Mouse (Mus musculus) left cerebral cortex, postnatal 14 days (tissue): ENCODE results near the gene Gm13279. TPM values are rescaled to one million over a fixed set of nuclear protein-coding genes. Genes with fewer than 3 reads are reported as not detected.
"Not testable (repeated sequence)": the region's sequence is repeated elsewhere in the genome, so short reads cannot be mapped to it uniquely, and the experiment has no call there.

Experiments
- DNase-seq, 2 experiments: peaks; one replicate each; pipeline ENCODE4 v3.0.0; 2021 to 2022; ENCODE audit warnings: low spot score in 2 of 2, mixed read lengths in 1 of 2
- intact Hi-C: fragments of 180-260 bp; cut with DNase I; formaldehyde crosslinking; loops from one replicate; pipeline ENCODE4 v1.15.1; 2025
- long read RNA-seq, 2 experiments: library from polyadenylated mRNA; stranded (forward); transcript quantifications; one replicate each; pipeline ENCODE4 v2.0.0; 2021
- total RNA-seq, 2 experiments: library from RNA; stranded (reverse); gene quantifications; 2 replicates each; pipeline ENCODE4 v1.2.3; 2021

Gm13279 gene
- total RNA-seq: not detected
- long read RNA-seq, experiment 1: 0 reads
- long read RNA-seq, experiment 2: 0 reads

DNA sequence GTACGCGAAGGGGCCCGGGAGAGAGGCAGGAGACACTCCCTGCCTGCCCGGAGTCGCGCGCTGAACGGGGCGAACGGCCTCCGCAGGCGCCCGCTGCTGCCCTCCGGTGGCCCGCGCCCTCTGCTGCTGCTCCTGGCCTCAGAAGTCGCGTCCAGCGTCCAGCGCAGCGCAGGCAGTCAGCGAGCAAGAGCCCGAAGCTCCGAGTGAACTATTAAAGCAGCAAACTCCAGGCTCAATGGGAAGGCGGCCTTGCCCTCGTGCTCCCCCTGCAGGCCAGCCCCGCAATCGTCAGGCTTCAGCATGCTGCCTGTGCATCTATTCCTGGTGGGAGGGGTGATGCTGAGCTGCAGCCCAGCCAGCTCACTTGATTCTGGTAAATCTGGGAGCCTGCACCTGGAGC is at the start of gene Gm13279:
Gm13279 (plus strand) TSS at position 301 of the 400 bp plus-strand sequence.
- intact Hi-C loops, DNase-seq: not testable (repeated sequence)

DNA sequence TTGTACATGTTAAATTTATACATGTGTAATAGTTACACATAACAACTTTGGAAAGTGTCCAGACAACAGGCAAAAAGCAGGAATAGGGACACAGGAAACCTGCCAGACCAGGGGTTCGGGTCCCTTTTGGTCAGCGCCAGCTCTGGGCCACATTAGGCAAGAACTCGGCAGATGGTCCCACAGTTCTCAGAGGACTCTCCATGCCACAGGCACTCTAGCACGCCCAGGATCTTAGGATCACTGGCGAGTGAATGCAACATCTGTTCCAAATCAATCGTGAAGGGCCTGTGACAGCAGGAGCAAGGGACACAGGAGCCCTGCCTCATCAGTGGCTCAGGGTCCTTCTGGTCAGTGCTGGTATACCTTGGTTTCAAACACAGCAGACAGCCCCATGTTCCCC is 47.3 kb upstream of the Gm13279 start:
- intact Hi-C loops: no loop called here
- no peak for DNase-seq

DNA sequence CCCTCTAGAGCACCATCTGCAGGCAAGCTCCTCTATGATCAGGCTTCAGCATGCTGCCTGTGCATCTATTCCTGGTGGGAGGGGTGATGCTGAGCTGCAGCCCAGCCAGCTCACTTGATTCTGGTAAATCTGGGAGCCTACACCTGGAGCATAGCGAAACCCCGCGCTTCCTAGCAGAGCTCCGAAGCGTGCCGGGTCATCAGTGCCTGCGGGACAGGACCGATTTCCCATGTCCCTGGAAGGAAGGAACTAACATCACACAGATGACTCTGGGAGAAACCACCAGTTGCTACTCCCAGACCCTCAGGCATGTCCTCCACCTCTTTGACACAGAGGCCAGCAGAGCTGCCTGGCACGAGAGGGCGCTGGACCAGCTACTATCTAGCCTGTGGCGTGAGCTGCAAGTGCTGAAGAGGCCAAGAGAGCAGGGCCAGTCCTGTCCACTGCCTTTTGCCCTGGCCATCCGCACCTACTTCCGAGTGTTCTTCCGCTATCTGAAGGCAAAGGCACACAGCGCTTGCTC is 42.3 kb upstream of the Gm13279 start, which contains the start of gene Gm13271:
Gm13271 (plus strand) TSS at position 51 of the 523 bp plus-strand sequence.
- intact Hi-C loops: not testable (repeated sequence)
- DNase-seq: peak; percentile 65 to 66

DNA sequence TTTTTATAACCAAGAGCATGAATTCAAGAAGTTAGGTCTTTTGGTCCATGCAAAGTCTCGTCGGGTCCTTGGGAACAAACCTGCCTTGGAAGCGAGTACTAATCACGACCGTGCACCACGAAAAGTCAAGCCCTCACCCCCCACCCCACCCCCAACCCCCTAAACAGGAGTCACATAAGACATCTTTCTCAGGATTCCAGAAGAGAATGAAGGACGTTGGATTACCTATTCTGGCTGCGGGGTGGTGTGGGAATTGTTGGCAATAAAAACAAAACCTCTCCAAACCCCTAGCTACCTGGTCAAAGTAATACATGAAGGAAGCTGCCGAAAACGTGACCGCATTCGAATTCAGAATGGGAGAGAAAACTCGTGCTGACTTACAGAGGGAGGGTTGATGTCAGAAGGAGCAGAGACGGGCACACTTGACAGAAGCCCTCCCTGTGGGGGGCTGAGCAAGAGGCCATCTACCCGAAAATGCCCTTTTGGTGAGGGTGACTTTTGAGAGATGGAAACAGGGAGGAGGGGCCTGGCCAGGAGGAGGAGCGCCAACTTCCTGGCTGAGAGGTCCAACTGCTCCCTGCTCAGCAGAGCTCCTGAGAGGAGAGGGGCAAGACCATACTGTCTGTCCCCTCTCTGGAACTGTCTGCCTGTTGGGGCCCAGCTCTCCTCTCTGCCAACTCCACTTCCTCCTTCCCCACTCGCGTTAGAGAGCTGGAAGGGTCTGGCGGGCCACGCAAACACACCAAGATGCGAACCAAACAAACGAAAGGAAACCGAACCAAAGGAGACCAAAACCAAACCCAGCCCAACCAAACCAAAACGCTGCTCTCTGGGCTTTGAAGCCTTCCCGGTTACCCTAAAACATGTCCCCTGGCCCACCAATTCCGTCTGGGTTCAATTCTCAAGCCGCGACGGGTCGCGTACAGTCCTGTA is 40.4 kb upstream of the Gm13279 start:
- DNase-seq, intact Hi-C loops: not testable (repeated sequence)

DNA sequence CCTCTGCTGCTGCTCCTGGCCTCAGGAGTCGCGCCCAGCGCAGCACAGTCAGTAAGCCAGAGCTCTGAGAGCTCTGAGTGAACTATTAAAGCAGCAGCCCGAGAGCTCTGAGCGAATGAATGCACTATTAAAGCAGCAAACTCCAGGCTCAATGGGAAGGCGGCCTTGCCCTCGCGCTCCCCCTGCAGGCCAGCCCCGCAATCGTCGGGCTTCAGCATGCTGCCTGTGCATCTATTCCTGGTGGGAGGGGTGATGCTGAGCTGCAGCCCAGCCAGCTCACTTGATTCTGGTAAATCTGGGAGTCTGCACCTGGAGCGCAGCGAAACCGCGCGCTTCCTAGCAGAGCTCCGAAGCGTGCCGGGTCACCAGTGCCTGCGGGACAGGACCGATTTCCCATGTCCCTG is 39.6 kb upstream of the Gm13279 start:
- DNase-seq: peak; percentile 89
- intact Hi-C loops: not testable (repeated sequence)

DNA sequence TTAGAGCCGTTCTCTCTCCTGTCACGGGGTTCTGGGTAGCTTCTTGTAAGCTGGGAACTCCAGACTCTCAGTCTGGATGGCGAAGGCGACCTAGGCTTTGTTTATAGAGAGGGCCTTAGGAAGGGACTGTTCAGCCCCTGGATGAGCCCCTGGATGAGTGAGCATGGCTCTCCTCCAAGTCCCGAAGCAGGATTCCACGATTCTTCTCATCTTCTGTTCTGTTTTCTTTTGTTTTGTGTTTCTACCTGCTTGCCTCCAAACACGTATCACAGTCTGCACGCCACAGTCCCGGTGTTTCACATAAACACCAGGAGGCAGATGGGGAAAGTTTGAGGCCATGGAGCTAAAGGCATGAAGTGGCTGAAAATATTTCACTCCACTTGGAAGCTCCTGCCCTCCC is 38.4 kb upstream of the Gm13279 start:
- intact Hi-C loops, DNase-seq: not testable (repeated sequence)

DNA sequence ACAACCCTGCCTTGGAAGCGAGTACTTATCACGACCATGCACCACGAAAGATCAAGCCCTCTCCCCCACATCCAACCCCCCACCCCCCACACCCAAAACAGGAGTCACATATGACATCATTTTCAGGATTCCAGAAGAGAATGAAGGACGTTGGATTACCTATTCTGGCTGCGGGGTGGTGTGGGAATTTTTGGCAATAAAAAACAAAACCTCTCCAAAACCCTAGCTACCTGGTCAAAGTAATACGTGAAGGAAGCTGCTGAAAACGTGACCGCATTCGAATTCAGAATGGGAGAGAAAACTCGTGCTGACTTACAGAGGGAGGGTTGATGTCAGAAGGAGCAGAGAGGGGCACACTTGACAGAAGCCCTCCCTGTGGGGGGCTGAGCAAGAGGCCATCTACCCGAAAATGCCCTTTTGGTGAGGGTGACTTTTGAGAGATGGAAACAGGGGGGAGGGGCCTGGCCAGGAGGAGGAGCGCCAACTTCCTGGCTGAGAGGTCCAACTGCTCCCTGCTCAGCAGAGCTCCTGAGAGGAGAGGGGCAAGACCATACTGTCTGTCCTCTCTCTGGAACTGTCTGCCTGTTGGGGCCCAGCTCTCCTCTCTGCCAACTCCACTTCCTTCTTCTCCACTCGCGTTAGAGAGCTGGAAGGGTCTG is 37.5 kb upstream of the Gm13279 start, which contains the start of gene Gm13283:
Gm13283 (plus strand) TSS at position 510 of the 659 bp plus-strand sequence.
- DNase-seq: peak; percentile 17 to 19
- intact Hi-C loops: not testable (repeated sequence)

DNA sequence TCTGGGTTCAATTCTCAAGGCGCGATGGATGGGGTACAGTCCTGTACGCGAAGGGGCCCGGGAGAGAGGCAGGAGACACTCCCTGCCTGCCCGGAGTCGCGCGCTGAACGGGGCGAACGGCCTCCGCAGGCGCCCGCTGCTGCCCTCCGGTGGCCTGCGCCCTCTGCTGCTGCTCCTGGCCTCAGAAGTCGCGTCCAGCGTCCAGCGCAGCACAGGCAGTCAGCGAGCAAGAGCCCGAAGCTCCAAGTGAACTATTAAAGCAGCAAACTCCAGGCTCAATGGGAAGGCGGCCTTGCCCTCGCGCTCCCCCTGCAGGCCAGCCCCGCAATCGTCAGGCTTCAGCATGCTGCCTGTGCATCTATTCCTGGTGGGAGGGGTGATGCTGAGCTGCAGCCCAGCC is 36.8 kb upstream of the Gm13279 start:
- intact Hi-C loops: not testable (repeated sequence)
- DNase-seq: peak; percentile 46 to 59

DNA sequence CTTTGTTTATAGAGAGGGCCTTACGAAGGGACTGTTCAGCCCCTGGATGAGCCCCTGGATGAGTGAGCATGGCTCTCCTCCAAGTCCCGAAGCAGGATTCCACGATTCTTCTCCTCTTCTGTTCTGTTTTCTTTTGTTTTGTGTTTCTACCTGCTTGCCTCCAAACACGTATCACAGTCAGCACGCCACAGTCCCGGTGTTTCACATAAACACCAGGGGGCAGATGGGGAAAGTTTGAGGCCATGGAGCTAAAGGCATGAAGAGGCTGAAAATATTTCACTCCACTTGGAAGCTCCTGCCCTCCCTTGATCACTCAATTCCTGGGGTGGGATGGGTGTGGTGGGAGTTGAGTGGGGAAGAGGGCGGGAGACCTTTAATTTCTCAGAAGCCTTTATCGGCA is 35.4 kb upstream of the Gm13279 start:
- peak; percentile 71 to 72 for DNase-seq
- intact Hi-C loops: not testable (repeated sequence)

DNA sequence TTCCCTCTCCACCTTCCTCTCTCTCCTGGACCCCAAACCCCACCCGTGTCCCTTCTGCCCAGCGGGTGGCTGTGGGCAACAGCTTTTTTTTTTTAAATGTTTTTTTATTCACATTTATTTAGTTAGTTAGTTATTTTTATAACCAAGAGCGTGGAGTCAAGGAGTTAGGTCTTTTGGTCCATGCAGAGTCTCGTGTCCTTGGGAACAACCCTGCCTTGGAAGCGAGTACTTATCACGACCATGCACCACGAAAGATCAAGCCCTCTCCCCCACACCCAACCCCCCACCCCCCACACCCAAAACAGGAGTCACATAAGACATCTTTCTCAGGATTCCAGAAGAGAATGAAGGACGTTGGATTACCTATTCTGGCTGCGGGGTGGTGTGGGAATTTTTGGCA is 34.9 kb upstream of the Gm13279 start:
- DNase-seq, intact Hi-C loops: not testable (repeated sequence)

DNA sequence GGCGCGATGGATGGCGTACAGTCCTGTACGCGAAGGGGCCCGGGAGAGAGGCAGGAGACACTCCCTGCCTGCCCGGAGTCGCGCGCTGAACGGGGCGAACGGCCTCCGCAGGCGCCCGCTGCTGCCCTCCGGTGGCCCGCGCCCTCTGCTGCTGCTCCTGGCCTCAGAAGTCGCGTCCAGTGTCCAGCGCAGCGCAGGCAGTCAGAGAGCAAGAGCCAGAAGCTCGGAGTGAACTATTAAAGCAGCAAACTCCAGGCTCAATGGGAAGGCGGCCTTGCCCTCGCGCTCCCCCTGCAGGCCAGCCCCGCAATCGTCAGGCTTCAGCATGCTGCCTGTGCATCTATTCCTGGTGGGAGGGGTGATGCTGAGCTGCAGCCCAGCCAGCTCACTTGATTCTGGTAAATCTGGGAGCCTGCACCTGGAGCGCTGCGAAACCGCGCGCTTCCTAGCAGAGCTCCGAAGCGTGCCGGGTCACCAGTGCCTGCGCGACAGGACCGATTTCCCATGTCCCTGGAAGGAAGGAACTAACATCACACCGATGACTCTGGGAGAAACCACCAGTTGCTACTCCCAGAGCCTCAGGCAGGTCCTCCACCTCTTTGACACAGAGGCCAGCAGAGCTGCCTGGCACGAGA is 33.7 kb upstream of the Gm13279 start:
- DNase-seq, intact Hi-C loops: not testable (repeated sequence)

DNA sequence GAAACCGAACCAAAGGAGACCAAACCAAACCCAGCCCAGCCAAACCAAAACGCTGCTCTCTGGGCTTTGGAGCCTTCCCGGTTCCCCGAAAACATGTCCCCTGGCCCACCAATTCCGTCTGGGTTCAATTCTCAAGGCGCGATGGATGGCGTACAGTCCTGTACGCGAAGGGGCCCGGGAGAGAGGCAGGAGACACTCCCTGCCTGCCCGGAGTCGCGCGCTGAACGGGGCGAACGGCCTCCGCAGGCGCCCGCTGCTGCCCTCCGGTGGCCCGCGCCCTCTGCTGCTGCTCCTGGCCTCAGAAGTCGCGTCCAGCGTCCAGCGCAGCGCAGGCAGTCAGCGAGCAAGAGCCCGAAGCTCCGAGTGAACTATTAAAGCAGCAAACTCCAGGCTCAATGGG is 23.7 kb upstream of the Gm13279 start, which contains the start of gene Gm13290:
Gm13290 (plus strand) TSS at position 301 of the 400 bp plus-strand sequence.
- DNase-seq, intact Hi-C loops: not testable (repeated sequence)

DNA sequence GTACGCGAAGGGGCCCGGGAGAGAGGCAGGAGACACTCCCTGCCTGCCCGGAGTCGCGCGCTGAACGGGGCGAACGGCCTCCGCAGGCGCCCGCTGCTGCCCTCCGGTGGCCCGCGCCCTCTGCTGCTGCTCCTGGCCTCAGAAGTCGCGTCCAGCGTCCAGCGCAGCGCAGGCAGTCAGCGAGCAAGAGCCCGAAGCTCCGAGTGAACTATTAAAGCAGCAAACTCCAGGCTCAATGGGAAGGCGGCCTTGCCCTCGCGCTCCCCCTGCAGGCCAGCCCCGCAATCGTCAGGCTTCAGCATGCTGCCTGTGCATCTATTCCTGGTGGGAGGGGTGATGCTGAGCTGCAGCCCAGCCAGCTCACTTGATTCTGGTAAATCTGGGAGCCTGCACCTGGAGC is 20.6 kb upstream of the Gm13279 start, which contains the start of gene Gm13289:
Gm13289 (plus strand) TSS at position 301 of the 400 bp plus-strand sequence.
- DNase-seq, intact Hi-C loops: not testable (repeated sequence)

DNA sequence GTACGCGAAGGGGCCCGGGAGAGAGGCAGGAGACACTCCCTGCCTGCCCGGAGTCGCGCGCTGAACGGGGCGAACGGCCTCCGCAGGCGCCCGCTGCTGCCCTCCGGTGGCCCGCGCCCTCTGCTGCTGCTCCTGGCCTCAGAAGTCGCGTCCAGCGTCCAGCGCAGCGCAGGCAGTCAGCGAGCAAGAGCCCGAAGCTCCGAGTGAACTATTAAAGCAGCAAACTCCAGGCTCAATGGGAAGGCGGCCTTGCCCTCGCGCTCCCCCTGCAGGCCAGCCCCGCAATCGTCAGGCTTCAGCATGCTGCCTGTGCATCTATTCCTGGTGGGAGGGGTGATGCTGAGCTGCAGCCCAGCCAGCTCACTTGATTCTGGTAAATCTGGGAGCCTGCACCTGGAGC is 17.6 kb upstream of the Gm13279 start, which contains the start of gene Gm13272:
Gm13272 (plus strand) TSS at position 301 of the 400 bp plus-strand sequence.
- DNase-seq, intact Hi-C loops: not testable (repeated sequence)

DNA sequence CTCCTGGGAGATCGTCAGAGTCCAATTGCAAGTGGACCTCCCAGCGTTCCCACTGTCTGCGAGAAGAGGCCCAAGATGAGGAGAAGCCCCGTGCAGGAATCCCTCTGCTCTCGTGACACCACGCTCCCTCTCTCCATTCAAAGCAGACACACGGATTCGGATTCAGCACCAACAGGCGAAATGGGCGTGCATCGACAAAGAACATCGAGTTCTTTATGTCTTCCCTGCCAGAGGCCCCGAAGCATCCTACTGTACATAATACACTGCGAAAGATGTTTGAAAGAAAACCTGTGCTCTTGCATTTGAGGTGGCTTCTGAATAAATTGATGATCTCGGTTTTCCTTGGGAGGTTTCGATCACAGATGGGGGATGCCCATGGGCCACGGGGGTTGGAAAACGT is 16.9 kb upstream of the Gm13279 start:
- DNase-seq, intact Hi-C loops: not testable (repeated sequence)

DNA sequence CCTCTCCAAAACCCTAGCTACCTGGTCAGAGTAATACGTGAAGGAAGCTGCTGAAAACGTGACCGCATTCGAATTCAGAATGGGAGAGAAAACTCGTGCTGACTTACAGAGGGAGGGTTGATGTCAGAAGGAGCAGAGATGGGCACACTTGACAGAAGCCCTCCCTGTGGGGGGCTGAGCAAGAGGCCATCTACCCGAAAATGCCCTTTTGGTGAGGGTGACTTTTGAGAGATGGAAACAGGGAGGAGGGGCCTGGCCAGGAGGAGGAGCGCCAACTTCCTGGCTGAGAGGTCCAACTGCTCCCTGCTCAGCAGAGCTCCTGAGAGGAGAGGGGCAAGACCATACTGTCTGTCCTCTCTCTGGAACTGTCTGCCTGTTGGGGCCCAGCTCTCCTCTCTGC is 15.4 kb upstream of the Gm13279 start, which contains the start of gene Ifnz:
Ifnz (plus strand) TSS at position 301 of the 400 bp plus-strand sequence.
- DNase-seq, intact Hi-C loops: not testable (repeated sequence)

DNA sequence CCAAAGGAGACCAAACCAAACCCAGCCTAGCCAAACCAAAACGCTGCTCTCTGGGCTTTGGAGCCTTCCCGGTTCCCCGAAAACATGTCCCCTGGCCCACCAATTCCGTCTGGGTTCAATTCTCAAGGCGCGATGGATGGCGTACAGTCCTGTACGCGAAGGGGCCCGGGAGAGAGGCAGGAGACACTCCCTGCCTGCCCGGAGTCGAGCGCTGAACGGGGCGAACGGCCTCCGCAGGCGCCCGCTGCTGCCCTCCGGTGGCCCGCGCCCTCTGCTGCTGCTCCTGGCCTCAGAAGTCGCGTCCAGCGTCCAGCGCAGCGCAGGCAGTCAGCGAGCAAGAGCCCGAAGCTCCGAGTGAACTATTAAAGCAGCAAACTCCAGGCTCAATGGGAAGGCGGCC is 14.9 kb upstream of the Gm13279 start:
- DNase-seq, intact Hi-C loops: not testable (repeated sequence)

DNA sequence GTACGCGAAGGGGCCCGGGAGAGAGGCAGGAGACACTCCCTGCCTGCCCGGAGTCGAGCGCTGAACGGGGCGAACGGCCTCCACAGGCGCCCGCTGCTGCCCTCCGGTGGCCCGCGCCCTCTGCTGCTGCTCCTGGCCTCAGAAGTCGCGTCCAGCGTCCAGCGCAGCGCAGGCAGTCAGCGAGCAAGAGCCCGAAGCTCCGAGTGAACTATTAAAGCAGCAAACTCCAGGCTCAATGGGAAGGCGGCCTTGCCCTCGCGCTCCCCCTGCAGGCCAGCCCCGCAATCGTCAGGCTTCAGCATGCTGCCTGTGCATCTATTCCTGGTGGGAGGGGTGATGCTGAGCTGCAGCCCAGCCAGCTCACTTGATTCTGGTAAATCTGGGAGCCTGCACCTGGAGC is 11.8 kb upstream of the Gm13279 start, which contains the start of gene Gm13276:
Gm13276 (plus strand) TSS at position 301 of the 400 bp plus-strand sequence.
- DNase-seq, intact Hi-C loops: not testable (repeated sequence)

DNA sequence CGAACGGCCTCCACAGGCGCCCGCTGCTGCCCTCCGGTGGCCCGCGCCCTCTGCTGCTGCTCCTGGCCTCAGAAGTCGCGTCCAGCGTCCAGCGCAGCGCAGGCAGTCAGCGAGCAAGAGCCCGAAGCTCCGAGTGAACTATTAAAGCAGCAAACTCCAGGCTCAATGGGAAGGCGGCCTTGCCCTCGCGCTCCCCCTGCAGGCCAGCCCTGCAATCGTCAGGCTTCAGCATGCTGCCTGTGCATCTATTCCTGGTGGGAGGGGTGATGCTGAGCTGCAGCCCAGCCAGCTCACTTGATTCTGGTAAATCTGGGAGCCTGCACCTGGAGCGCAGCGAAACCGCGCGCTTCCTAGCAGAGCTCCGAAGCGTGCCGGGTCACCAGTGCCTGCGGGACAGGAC is 8.8 kb upstream of the Gm13279 start, which contains the start of gene Gm13277:
Gm13277 (plus strand) TSS at position 231 of the 400 bp plus-strand sequence.
- peak; percentile 70 to 75 for DNase-seq
- intact Hi-C loops: not testable (repeated sequence)
